Mouse (Mus musculus): ENCODE data around the gene Tmem141. TPM values are rescaled to one million over a fixed set of nuclear protein-coding genes. Genes with fewer than 3 reads are reported as not detected.
A peak's percentile ranks its signal among the peaks of the same experiment; 100 is the strongest.

Gene Tmem141
- polyA plus RNA-seq, 1 experiment from 2014 or later = 17.5 TPM

- Histone ChIP-seq H3K9me3 (replicated peaks; ENCODE audit: control insufficient read depth, low read length) (no peaks in the 10 kb centered on the region), H3K36me3 (replicated peaks; ENCODE audit: control insufficient read depth, insufficient read depth, low read depth, low read length) (peaks cover 5% of the 10 kb centered on the region), H3K4me1 (ENCODE audit: control insufficient read depth, insufficient read depth, low read length) (0 out of 2 replicates have a peak, but pooled peaks cover 2% of the 10 kb centered on the region), H3K27me3 (ENCODE audit: control insufficient read depth, insufficient read depth, low read length) (peaks cover 21% of the 10 kb centered on the region), H3K4me2 (ENCODE audit: low read depth, low read length) (no peak overlapping the region), H3K9ac (replicated peaks; ENCODE audit: low read length) (no peak overlapping the region), H3K4me3 (ENCODE audit: low read depth, low read length) (no peak overlapping the region), H3K27ac (replicated peaks; ENCODE audit: low read depth, low read length) (no peak overlapping the region)
- ATAC-seq (replicated peaks; ENCODE audit: insufficient number of reproducible peaks, low FRiP score, low TSS enrichment, low read depth) = no peak
- no peak for DNase-seq (ENCODE audit: low spot score)
- WGBS = 93% methylated on average over 3 of the region's 3 CpGs
These were observed 37.7 kb downstream of the Tmem141 start for GRCm38 (mm10) chr2:25584152-25584551.

DNA sequence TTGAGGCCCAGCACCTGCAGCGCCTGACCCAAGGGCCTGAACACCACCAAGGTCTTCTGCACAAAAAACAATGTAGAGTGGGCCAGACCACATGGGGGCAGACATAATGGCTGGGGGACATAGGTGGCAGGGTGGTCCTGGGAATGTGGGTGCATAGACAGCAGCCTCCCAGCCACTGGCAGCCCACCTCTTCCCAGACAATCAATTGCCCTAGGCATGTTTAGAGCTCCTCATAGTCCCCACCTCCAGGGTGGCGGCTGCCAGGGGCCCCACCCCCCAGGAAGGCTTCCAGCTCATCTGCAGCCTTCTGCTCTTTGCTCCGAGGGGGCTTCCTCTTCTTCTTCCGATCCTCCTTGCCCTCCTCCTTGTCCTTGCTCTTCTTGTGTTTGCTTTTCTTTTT, 38.2 kb downstream of the Tmem141 start:
- Histone ChIP-seq H3K9ac (replicated peaks; ENCODE audit: low read length) (no peak overlapping the region), H3K27ac (replicated peaks; ENCODE audit: low read depth, low read length) (no peak overlapping the region), H3K4me1 (ENCODE audit: control insufficient read depth, insufficient read depth, low read length) (0 out of 2 replicates have a peak, but pooled peaks cover 2% of the 10 kb centered on the region), H3K36me3 (replicated peaks; ENCODE audit: control insufficient read depth, insufficient read depth, low read depth, low read length) (peaks cover 5% of the 10 kb centered on the region), H3K4me2 (ENCODE audit: low read depth, low read length) (no peak overlapping the region), H3K27me3 (ENCODE audit: control insufficient read depth, insufficient read depth, low read length) (peaks cover 27% of the 10 kb centered on the region), H3K4me3 (ENCODE audit: low read depth, low read length) (no peak overlapping the region), H3K9me3 (replicated peaks; ENCODE audit: control insufficient read depth, low read length) (no peaks in the 10 kb centered on the region)
- DNase-seq (ENCODE audit: low spot score) = no peak
- 65% methylated on average over 4 of the region's 4 CpGs for WGBS
- ATAC-seq (replicated peaks; ENCODE audit: insufficient number of reproducible peaks, low FRiP score, low TSS enrichment, low read depth) = no peak

DNA sequence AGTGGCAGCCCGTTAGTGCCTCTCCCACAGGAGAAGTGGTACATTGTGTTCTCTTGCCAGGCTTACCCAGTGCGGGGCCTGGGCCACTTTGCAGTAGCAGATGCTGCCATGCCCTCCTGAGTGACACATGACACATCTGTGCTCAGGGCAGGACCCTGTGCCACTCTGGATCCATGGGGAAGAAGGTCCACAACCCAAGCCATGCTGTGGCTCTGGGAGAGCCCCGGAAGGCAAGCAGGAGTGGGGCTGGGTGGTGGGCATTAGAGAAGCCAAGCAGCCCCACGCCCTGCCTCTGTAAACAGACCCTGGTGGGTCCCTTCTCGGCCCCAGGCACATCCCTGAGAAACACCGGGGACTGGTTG, 38.7 kb downstream of the Tmem141 start:
- Histone ChIP-seq H3K4me1 (ENCODE audit: control insufficient read depth, insufficient read depth, low read length) (0 out of 2 replicates have a peak, but pooled peaks cover 2% of the 10 kb centered on the region), H3K4me2 (ENCODE audit: low read depth, low read length) (no peak overlapping the region), H3K9me3 (replicated peaks; ENCODE audit: control insufficient read depth, low read length) (no peaks in the 10 kb centered on the region), H3K27ac (replicated peaks; ENCODE audit: low read depth, low read length) (no peak overlapping the region), H3K27me3 (ENCODE audit: control insufficient read depth, insufficient read depth, low read length) (peaks cover 32% of the 10 kb centered on the region), H3K36me3 (replicated peaks; ENCODE audit: control insufficient read depth, insufficient read depth, low read depth, low read length) (peaks cover 5% of the 10 kb centered on the region), H3K4me3 (ENCODE audit: low read depth, low read length) (no peak overlapping the region), H3K9ac (replicated peaks; ENCODE audit: low read length) (no peak overlapping the region)
- ATAC-seq (replicated peaks; ENCODE audit: insufficient number of reproducible peaks, low FRiP score, low TSS enrichment, low read depth) (no peak), DNase-seq (ENCODE audit: low spot score) (no peak)
- 81% methylated on average over 6 of the region's 6 CpGs for WGBS

GRCm38 (mm10) chr2:25582466-25583119, 39.2 kb downstream of the Tmem141 start:
- H3K4me1 ChIP-seq (ENCODE audit: control insufficient read depth, insufficient read depth, low read length) = peaks cover 5% of the 10 kb centered on the region; the same call in 1 of the 2 replicates
- H3K9me3 ChIP-seq (replicated peaks; ENCODE audit: control insufficient read depth, low read length) = no peaks in the 10 kb centered on the region
- H3K36me3 ChIP-seq (replicated peaks; ENCODE audit: control insufficient read depth, insufficient read depth, low read depth, low read length) = peaks cover 5% of the 10 kb centered on the region
- H3K9ac ChIP-seq (replicated peaks; ENCODE audit: low read length) = no peak overlapping the region
- no peak overlapping the region for H3K4me2 ChIP-seq (ENCODE audit: low read depth, low read length)
- H3K27me3 ChIP-seq (ENCODE audit: control insufficient read depth, insufficient read depth, low read length) = peaks cover 37% of the 10 kb centered on the region
- no peak overlapping the region for H3K27ac ChIP-seq (replicated peaks; ENCODE audit: low read depth, low read length)
- H3K4me3 ChIP-seq (ENCODE audit: low read depth, low read length) = no peak overlapping the region
- 57% methylated on average over 12 of the region's 12 CpGs for WGBS
- DNase-seq (ENCODE audit: low spot score) (no peak), ATAC-seq (replicated peaks; ENCODE audit: insufficient number of reproducible peaks, low FRiP score, low TSS enrichment, low read depth) (no peak)

DNA sequence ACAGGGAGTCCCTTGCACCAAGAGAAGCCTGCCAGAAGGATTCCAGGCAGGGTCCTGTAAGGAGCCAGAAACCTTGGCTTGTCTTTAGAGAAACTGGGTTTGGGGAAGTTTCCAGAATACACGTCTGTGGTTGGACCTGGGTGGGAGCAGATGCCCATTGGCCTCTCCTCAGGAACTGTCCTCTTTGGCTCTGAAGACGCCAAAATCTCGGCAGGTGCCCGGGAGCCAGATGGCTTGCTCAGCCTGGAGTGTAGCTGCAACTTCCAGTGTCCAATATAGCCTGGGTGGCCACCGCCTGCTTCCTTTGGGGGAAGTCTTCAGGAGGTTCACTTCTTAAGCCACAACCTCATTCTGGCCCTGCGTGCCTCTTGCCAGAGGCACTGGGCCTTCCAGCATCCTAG, 39.9 kb downstream of the Tmem141 start:
- DNase-seq (ENCODE audit: low spot score) = no peak
- no peak overlapping the region for H3K27ac ChIP-seq (replicated peaks; ENCODE audit: low read depth, low read length)
- H3K36me3 ChIP-seq (replicated peaks; ENCODE audit: control insufficient read depth, insufficient read depth, low read depth, low read length) = peaks cover 5% of the 10 kb centered on the region
- no peak overlapping the region for H3K4me2 ChIP-seq (ENCODE audit: low read depth, low read length)
- 36% methylated on average over 6 of the region's 6 CpGs for WGBS
- H3K27me3 ChIP-seq (ENCODE audit: control insufficient read depth, insufficient read depth, low read length) = peaks cover 44% of the 10 kb centered on the region
- H3K4me3 ChIP-seq (ENCODE audit: low read depth, low read length) = no peak overlapping the region
- ATAC-seq (replicated peaks; ENCODE audit: insufficient number of reproducible peaks, low FRiP score, low TSS enrichment, low read depth) = no peak
- H3K9ac ChIP-seq (replicated peaks; ENCODE audit: low read length) = no peak overlapping the region
- no peaks in the 10 kb centered on the region for H3K9me3 ChIP-seq (replicated peaks; ENCODE audit: control insufficient read depth, low read length)
- H3K4me1 ChIP-seq (ENCODE audit: control insufficient read depth, insufficient read depth, low read length) = peaks cover 5% of the 10 kb centered on the region; the same call in 1 of the 2 replicates

DNA sequence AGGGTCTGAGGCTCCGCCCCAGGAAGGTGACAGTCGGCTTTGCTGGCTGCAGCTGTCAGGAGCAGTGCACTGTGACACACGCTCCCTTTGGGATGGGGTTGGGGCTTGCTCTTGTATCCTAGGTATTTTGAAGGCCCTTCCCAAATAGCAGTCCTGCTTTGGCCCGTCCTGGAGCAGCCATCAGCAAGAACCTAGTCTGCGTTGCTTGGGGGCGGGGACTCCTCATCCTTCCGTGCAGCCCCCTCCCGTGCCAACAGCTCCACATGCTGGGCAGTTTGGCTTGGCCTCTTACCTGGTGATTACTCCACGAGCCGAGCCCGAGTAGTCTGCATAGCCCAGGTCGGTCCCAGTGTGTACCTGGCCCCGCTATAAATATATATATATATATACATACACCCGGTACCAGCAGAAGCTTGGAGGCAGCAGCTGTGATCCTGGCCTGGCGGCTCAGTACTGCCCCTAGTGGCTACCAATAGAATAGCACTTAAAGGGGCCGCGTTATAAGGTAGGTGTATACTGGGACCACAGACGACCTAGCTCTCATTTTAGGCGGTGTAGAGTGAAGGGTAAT, 40.4 kb downstream of the Tmem141 start, which contains the start of gene Ajm1:
Gene Ajm1, minus strand, starts transcription at position 464 of the 571 bp plus-strand sequence.
- H3K4me2 ChIP-seq (ENCODE audit: low read depth, low read length) = peak within 1 kb of the TSS; percentile 64
- H3K9ac ChIP-seq (replicated peaks; ENCODE audit: low read length) = peak within 1 kb of the TSS; percentile 28
- no peaks in the 10 kb centered on the region for H3K9me3 ChIP-seq (replicated peaks; ENCODE audit: control insufficient read depth, low read length)
- WGBS = 3% methylated on average over 19 of the region's 19 CpGs
- peak; percentile 82 for DNase-seq (ENCODE audit: low spot score)
- H3K4me1 ChIP-seq (ENCODE audit: control insufficient read depth, insufficient read depth, low read length) = peaks cover 5% of the 10 kb centered on the region; the same call in 1 of the 2 replicates
- peaks cover 5% of the 10 kb centered on the region for H3K36me3 ChIP-seq (replicated peaks; ENCODE audit: control insufficient read depth, insufficient read depth, low read depth, low read length)
- peak within 1 kb of the TSS; percentile 24 for H3K4me3 ChIP-seq (ENCODE audit: low read depth, low read length)
- no peak within 1 kb of the TSS for H3K27ac ChIP-seq (replicated peaks; ENCODE audit: low read depth, low read length)
- peaks cover 49% of the 10 kb centered on the region for H3K27me3 ChIP-seq (ENCODE audit: control insufficient read depth, insufficient read depth, low read length)
- peak; percentile 64 for ATAC-seq (replicated peaks; ENCODE audit: insufficient number of reproducible peaks, low FRiP score, low TSS enrichment, low read depth)

- no peak overlapping the region for H3K4me3 ChIP-seq (ENCODE audit: low read depth, low read length)
- peaks cover 5% of the 10 kb centered on the region for H3K4me1 ChIP-seq (ENCODE audit: control insufficient read depth, insufficient read depth, low read length)
- no peaks in the 10 kb centered on the region for H3K9me3 ChIP-seq (replicated peaks; ENCODE audit: control insufficient read depth, low read length)
- DNase-seq (ENCODE audit: low spot score) = no peak
- ATAC-seq (replicated peaks; ENCODE audit: insufficient number of reproducible peaks, low FRiP score, low TSS enrichment, low read depth) = no peak
- H3K36me3 ChIP-seq (replicated peaks; ENCODE audit: control insufficient read depth, insufficient read depth, low read depth, low read length) = peaks cover 5% of the 10 kb centered on the region
- H3K27me3 ChIP-seq (ENCODE audit: control insufficient read depth, insufficient read depth, low read length) = peaks cover 56% of the 10 kb centered on the region
- H3K4me2 ChIP-seq (ENCODE audit: low read depth, low read length) = no peak overlapping the region
- no peak overlapping the region for H3K27ac ChIP-seq (replicated peaks; ENCODE audit: low read depth, low read length)
- 54% methylated on average over 6 of the region's 6 CpGs for WGBS
- H3K9ac ChIP-seq (replicated peaks; ENCODE audit: low read length) = no peak overlapping the region
These were observed 41.1 kb downstream of the Tmem141 start for GRCm38 (mm10) chr2:25580621-25581101.
